Mouse (Mus musculus) hindbrain, embryonic 10.5 days (tissue): ENCODE results near the gene Lamp1. TPM values are rescaled to one million over a fixed set of nuclear protein-coding genes. Genes with fewer than 3 reads are reported as not detected.

Experiments
- DNase-seq: peaks from one replicate; pipeline ENCODE4 v3.0.0-alpha.2; 2017; ENCODE audit warnings: low spot score
- H3K27ac ChIP-seq: fragments of 300-500 bp; sonication (generic); 2 replicates; pipeline ENCODE4 v1.5.1; 2016; ENCODE audit warnings: mild to moderate bottlenecking, moderate library complexity
- H3K27me3 ChIP-seq: fragments of 300-500 bp; sonication (generic); 2 replicates; pipeline ENCODE4 v1.6.1; 2016; ENCODE audit warnings: mild to moderate bottlenecking; ENCODE audit not compliant: poor library complexity, insufficient read depth, severe bottlenecking
- H3K36me3 ChIP-seq: fragments of 300-500 bp; sonication (generic); 2 replicates; pipeline ENCODE4 v1.6.1; 2016; ENCODE audit warnings: mild to moderate bottlenecking, moderate library complexity
- H3K4me1 ChIP-seq: fragments of 300-500 bp; sonication (generic); replicated peaks from 2 replicates; pipeline ENCODE4 v1.6.1; 2016; ENCODE audit warnings: mild to moderate bottlenecking
- H3K4me3 ChIP-seq: fragments of 300-500 bp; sonication (generic); 2 replicates; pipeline ENCODE4 v1.5.1; 2016; ENCODE audit warnings: mild to moderate bottlenecking, moderate library complexity
- H3K9me3 ChIP-seq: fragments of 300-500 bp; sonication (generic); 2 replicates; pipeline ENCODE4 v1.6.1; 2016; ENCODE audit warnings: mild to moderate bottlenecking, moderate library complexity
- WGBS: fragments of 180-500 bp; shearing (Covaris S2); methylation state at CpG from one replicate; pipeline ENCODE4 v1.1.7; 2016; 5-methylcytosine and 5-hydroxymethylcytosine counted together
- microRNA counts: library from miRNA; unstranded; fragments of <30 nt; microRNA quantifications from one replicate; lab custom pipeline; 2017
- polyA plus RNA-seq: library from polyadenylated mRNA; unstranded; fragments of >200 nt; fragmentation: Nextera tagmentation; extraction: Ambion mirVana; gene quantifications from 2 replicates; pipeline ENCODE4 v1.2.1, GENCODE M21; 2016

Lamp1 gene
- polyA plus RNA-seq, 1 experiment from 2014 or later: 231 TPM

- Histone ChIP-seq H3K27me3 (peaks cover 41% of the 10 kb centered on the region), H3K4me1 (peaks cover 12% of the 10 kb centered on the region), H3K36me3 (no peaks in the 10 kb centered on the region), H3K4me3 (no peak overlapping the region), H3K9me3 (no peaks in the 10 kb centered on the region), H3K27ac (no peak overlapping the region)
- 86% methylated on average over 5 of the region's 5 CpGs for WGBS
- DNase-seq: no peak
Measured at GRCm38 (mm10) chr8:13205311-13205710, 46.4 kb downstream of the Lamp1 start.

GRCm38 (mm10) chr8:13206290-13206689, 47.3 kb downstream of the Lamp1 start:
- no peaks in the 10 kb centered on the region for H3K36me3 ChIP-seq
- H3K4me1 ChIP-seq: peaks cover 2% of the 10 kb centered on the region; the same call in 1 of the 2 replicates
- no peak overlapping the region for H3K4me3 ChIP-seq
- H3K27ac ChIP-seq: no peak overlapping the region
- peaks cover 31% of the 10 kb centered on the region for H3K27me3 ChIP-seq
- WGBS: 46% methylated on average over 5 of the region's 5 CpGs
- H3K9me3 ChIP-seq: no peaks in the 10 kb centered on the region
- no peak for DNase-seq

- no peaks in the 10 kb centered on the region for H3K36me3 ChIP-seq
- 52% methylated on average over 6 of the region's 6 CpGs for WGBS
- DNase-seq: no peak
- H3K4me3 ChIP-seq: no peak overlapping the region
- H3K27me3 ChIP-seq: peaks cover 7% of the 10 kb centered on the region; the same call in 1 of the 2 replicates
- peaks cover 9% of the 10 kb centered on the region for H3K4me1 ChIP-seq
- no peak overlapping the region for H3K27ac ChIP-seq
- H3K9me3 ChIP-seq: no peaks in the 10 kb centered on the region
Measured at GRCm38 (mm10) chr8:13208627-13209355, 49.8 kb downstream of the Lamp1 start.

- no peak for DNase-seq
- no peak overlapping the region for H3K27ac ChIP-seq
- H3K4me3 ChIP-seq: no peak overlapping the region
- peaks cover 13% of the 10 kb centered on the region for H3K4me1 ChIP-seq
- H3K9me3 ChIP-seq: no peaks in the 10 kb centered on the region
- peaks cover 3% of the 10 kb centered on the region; the same call in 1 of the 2 replicates for H3K27me3 ChIP-seq
- no peaks in the 10 kb centered on the region for H3K36me3 ChIP-seq
- 72% methylated on average over 1 of the region's 1 CpGs for WGBS
Measured at GRCm38 (mm10) chr8:13209770-13210169, 50.8 kb downstream of the Lamp1 start.

GRCm38 (mm10) chr8:13213479-13214268, 54.7 kb downstream of the Lamp1 start:
- Histone ChIP-seq H3K27ac (peak overlapping the region; percentile 36), H3K9me3 (no peaks in the 10 kb centered on the region), H3K27me3 (peaks cover 3% of the 10 kb centered on the region; the same call in 1 of the 2 replicates), H3K36me3 (no peaks in the 10 kb centered on the region), H3K4me3 (no peak overlapping the region), H3K4me1 (peaks cover 13% of the 10 kb centered on the region)
- DNase-seq: peak; percentile 86
- 30% methylated on average over 10 of the region's 10 CpGs for WGBS

GRCm38 (mm10) chr8:13216386-13216785, 57.4 kb downstream of the Lamp1 start:
- H3K4me1 ChIP-seq: peaks cover 13% of the 10 kb centered on the region
- WGBS: 82% methylated on average over 8 of the region's 8 CpGs
- H3K27me3 ChIP-seq: no peaks in the 10 kb centered on the region
- H3K27ac ChIP-seq: no peak overlapping the region
- DNase-seq: no peak
- no peaks in the 10 kb centered on the region for H3K36me3 ChIP-seq
- H3K4me3 ChIP-seq: no peak overlapping the region
- no peaks in the 10 kb centered on the region for H3K9me3 ChIP-seq

GRCm38 (mm10) chr8:13217093-13217492, 58.1 kb downstream of the Lamp1 start:
- no peak overlapping the region for H3K27ac ChIP-seq
- no peaks in the 10 kb centered on the region for H3K27me3 ChIP-seq
- H3K4me3 ChIP-seq: no peak overlapping the region
- 70% methylated on average over 5 of the region's 5 CpGs for WGBS
- H3K9me3 ChIP-seq: no peaks in the 10 kb centered on the region
- peaks cover 13% of the 10 kb centered on the region for H3K4me1 ChIP-seq
- H3K36me3 ChIP-seq: no peaks in the 10 kb centered on the region
- no peak for DNase-seq

- Histone ChIP-seq H3K36me3 (no peaks in the 10 kb centered on the region), H3K4me3 (no peak overlapping the region), H3K9me3 (no peaks in the 10 kb centered on the region), H3K27me3 (no peaks in the 10 kb centered on the region), H3K4me1 (peaks cover 11% of the 10 kb centered on the region), H3K27ac (no peak overlapping the region)
- DNase-seq: no peak
Measured at GRCm38 (mm10) chr8:13217986-13218385, 59.0 kb downstream of the Lamp1 start.

- Histone ChIP-seq H3K27ac (no peak overlapping the region), H3K27me3 (no peaks in the 10 kb centered on the region), H3K4me3 (no peak overlapping the region), H3K9me3 (no peaks in the 10 kb centered on the region), H3K36me3 (no peaks in the 10 kb centered on the region), H3K4me1 (peaks cover 7% of the 10 kb centered on the region)
- DNase-seq: no peak
- 85% methylated on average over 4 of the region's 4 CpGs for WGBS
Measured at GRCm38 (mm10) chr8:13218441-13218840, 59.5 kb downstream of the Lamp1 start.

GRCm38 (mm10) chr8:13224426-13224825, 65.5 kb downstream of the Lamp1 start:
- DNase-seq: no peak
- Histone ChIP-seq H3K9me3 (no peaks in the 10 kb centered on the region), H3K36me3 (no peaks in the 10 kb centered on the region), H3K27me3 (no peaks in the 10 kb centered on the region), H3K27ac (peak overlapping the region; percentile 12; the same call in 1 of the 2 replicates), H3K4me1 (peaks cover 16% of the 10 kb centered on the region), H3K4me3 (no peak overlapping the region)
- WGBS: 87% methylated on average over 9 of the region's 9 CpGs

MicroRNA genes within 50 kb of the gene (microRNA counts, 519-probe panel; counts per million panel counts)
- 1,255 counts per million, percentile 77 among the panel's probes with 10 or more counts for microRNA mmu-miR-1968 (lab: Ali Mortazavi, UCI)

Other genes with a start within 250 kb of the Lamp1 start
- 0.10 and 0.34 TPM in 2 replicates for gene F7, start 133.1 kb upstream of the Lamp1 start, polyA plus RNA-seq
- gene F10, start 121.9 kb upstream of the Lamp1 start, polyA plus RNA-seq: 1.2 TPM in 2 replicates
- 0.24 and 0.50 TPM in 2 replicates for gene Proz, start 98.2 kb upstream of the Lamp1 start, polyA plus RNA-seq
- 58.4 and 63.5 TPM in 2 replicates for gene Pcid2, start 53.7 kb upstream of the Lamp1 start, polyA plus RNA-seq
- 72.8 and 83.9 TPM in 2 replicates for gene Cul4a, start 53.5 kb upstream of the Lamp1 start, polyA plus RNA-seq
- 14.5 and 16.5 TPM in 2 replicates for gene Grtp1, start 41.5 kb downstream of the Lamp1 start, polyA plus RNA-seq
- 0.25 and 0.73 TPM in 2 replicates for gene Adprhl1, start 95.0 kb downstream of the Lamp1 start, polyA plus RNA-seq
- 25.3 and 27.6 TPM in 2 replicates for gene Dcun1d2, start 129.0 kb downstream of the Lamp1 start, polyA plus RNA-seq
- 35.6 and 40.9 TPM in 2 replicates for gene Tmco3, start 129.0 kb downstream of the Lamp1 start, polyA plus RNA-seq
- gene Tfdp1, start 179.6 kb downstream of the Lamp1 start, polyA plus RNA-seq: 162 and 186 TPM in 2 replicates
- gene Atp4b, start 237.7 kb downstream of the Lamp1 start, polyA plus RNA-seq: 0.18 TPM in 1 of 2 replicates, not detected in the other
- gene Grk1, start 245.9 kb downstream of the Lamp1 start, polyA plus RNA-seq: 0.02 TPM in 1 of 2 replicates, not detected in the other